Mouse (Mus musculus): Measurements from ENCODE around the gene Tmem30b.

DNA sequence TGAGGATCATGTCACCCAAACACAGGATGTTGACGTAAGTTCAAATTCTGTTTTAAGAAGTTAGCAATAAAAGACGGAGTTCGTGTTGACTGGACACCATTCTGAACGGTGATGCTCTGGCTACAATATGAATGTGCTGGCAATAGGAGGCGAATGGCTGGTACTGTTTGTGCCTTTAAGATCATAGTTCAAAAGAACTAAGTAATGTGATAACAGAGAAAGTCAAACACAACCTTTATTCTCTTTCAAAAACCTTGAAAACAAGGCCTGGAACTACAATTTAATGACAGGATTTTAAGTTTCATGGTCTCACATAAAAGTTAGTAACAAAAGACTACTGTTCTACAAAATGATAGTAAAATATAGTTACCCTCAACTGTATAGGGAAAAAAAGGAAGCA lies 3.0 kb downstream of the Tmem30b start:
- no peak for TF ChIP-seq CTCF (IDR thresholded peaks at IDR 0.05; ENCODE audit: insufficient read depth, low read length)
- TF ChIP-seq POLR2A (IDR thresholded peaks at IDR 0.05; ENCODE audit: borderline replicate concordance, extremely low read depth, low read depth, low read length): no peak
